Mouse (Mus musculus): ENCODE measurements around the gene Car3. TPM values are rescaled to one million over a fixed set of nuclear protein-coding genes. Genes with fewer than 3 reads are reported as not detected.

The Car3 gene
- polyA plus RNA-seq, 1 experiment, result not detected

GRCm38 (mm10) chr3:14848587-14849254, 14.6 kb upstream of the Car3 start:
- WGBS, result 93% methylated on average over 2 of the region's 2 CpGs
- TF ChIP-seq CTCF (IDR thresholded peaks at IDR 0.05; ENCODE audit: insufficient read depth, low read depth, low read length), result no peak
- TF ChIP-seq POLR2A (IDR thresholded peaks at IDR 0.05; ENCODE audit: insufficient read depth, low read depth, low read length), result no peak
- Histone ChIP-seq H3K27ac (ENCODE audit: insufficient read depth, low read depth, low read length) (no peak overlapping the region), H3K4me3 (ENCODE audit: insufficient read depth, low read depth, low read length) (no peak overlapping the region), H3K4me1 (ENCODE audit: control insufficient read depth, insufficient read depth, low read length) (no peaks in the 10 kb centered on the region)

- no peak overlapping the region for H3K4me3 ChIP-seq (ENCODE audit: insufficient read depth, low read depth, low read length)
- 68% methylated on average over 5 of the region's 5 CpGs for WGBS
- H3K4me1 ChIP-seq (ENCODE audit: control insufficient read depth, insufficient read depth, low read length), result no peaks in the 10 kb centered on the region
- TF ChIP-seq CTCF (IDR thresholded peaks at IDR 0.05; ENCODE audit: insufficient read depth, low read depth, low read length) (no peak), POLR2A (IDR thresholded peaks at IDR 0.05; ENCODE audit: insufficient read depth, low read depth, low read length) (no peak)
- H3K27ac ChIP-seq (ENCODE audit: insufficient read depth, low read depth, low read length), result no peak overlapping the region
Measured at GRCm38 (mm10) chr3:14853966-14854365, 9.3 kb upstream of the Car3 start.

- Histone ChIP-seq H3K4me1 (ENCODE audit: control insufficient read depth, insufficient read depth, low read length) (no peaks in the 10 kb centered on the region), H3K4me3 (ENCODE audit: insufficient read depth, low read depth, low read length) (no peak overlapping the region), H3K27ac (ENCODE audit: insufficient read depth, low read depth, low read length) (no peak overlapping the region)
- WGBS, result 65% methylated on average over 1 of the region's 1 CpGs
- TF ChIP-seq POLR2A (IDR thresholded peaks at IDR 0.05; ENCODE audit: insufficient read depth, low read depth, low read length), result no peak
Measured at GRCm38 (mm10) chr3:14854446-14854845, 8.9 kb upstream of the Car3 start.

DNA sequence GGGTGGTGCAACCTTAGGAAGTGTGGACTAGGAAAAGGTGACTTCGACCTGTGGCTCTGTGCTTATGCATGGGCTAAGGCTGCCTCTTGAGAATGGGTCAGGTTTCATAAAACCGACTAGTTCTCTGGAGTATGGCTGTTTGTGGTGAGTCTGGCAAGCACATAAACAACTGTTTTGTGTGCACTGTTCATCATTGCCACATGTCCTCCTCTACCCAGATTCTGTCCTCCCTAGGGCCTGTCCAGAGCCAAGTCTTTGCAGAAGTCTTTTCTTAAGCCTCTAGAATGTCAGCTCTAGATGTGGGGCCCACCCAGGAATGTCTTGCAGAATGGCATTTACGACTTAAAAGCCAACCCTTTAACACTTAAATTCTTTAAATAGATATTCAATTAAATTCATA, 5.4 kb upstream of the Car3 start:
- TF ChIP-seq CTCF (IDR thresholded peaks at IDR 0.05; ENCODE audit: insufficient read depth, low read depth, low read length), result no peak
- no peak for TF ChIP-seq POLR2A (IDR thresholded peaks at IDR 0.05; ENCODE audit: insufficient read depth, low read depth, low read length)
- 91% methylated on average over 3 of the region's 3 CpGs for WGBS
- no peak overlapping the region for H3K27ac ChIP-seq (ENCODE audit: insufficient read depth, low read depth, low read length)
- H3K4me1 ChIP-seq (ENCODE audit: control insufficient read depth, insufficient read depth, low read length), result peaks cover 3% of the 10 kb centered on the region; the same call in 1 of the 2 replicates
- no peak overlapping the region for H3K4me3 ChIP-seq (ENCODE audit: insufficient read depth, low read depth, low read length)

- no peak overlapping the region for H3K4me3 ChIP-seq (ENCODE audit: insufficient read depth, low read depth, low read length)
- H3K4me1 ChIP-seq (ENCODE audit: control insufficient read depth, insufficient read depth, low read length), result peaks cover 9% of the 10 kb centered on the region; the same call in 1 of the 2 replicates
- H3K27ac ChIP-seq (ENCODE audit: insufficient read depth, low read depth, low read length), result no peak overlapping the region
- TF ChIP-seq POLR2A (IDR thresholded peaks at IDR 0.05; ENCODE audit: insufficient read depth, low read depth, low read length), result no peak
- no peak for TF ChIP-seq CTCF (IDR thresholded peaks at IDR 0.05; ENCODE audit: insufficient read depth, low read depth, low read length)
- WGBS, result 59% methylated on average over 3 of the region's 3 CpGs
Measured at GRCm38 (mm10) chr3:14860291-14860690, 3.0 kb upstream of the Car3 start.

GRCm38 (mm10) chr3:14861165-14861564, 2.1 kb upstream of the Car3 start:
- Histone ChIP-seq H3K4me1 (ENCODE audit: control insufficient read depth, insufficient read depth, low read length) (peaks cover 9% of the 10 kb centered on the region; the same call in 1 of the 2 replicates), H3K4me3 (ENCODE audit: insufficient read depth, low read depth, low read length) (no peak overlapping the region), H3K27ac (ENCODE audit: insufficient read depth, low read depth, low read length) (no peak overlapping the region)
- WGBS, result 83% methylated on average over 1 of the region's 1 CpGs
- TF ChIP-seq CTCF (IDR thresholded peaks at IDR 0.05; ENCODE audit: insufficient read depth, low read depth, low read length), result no peak
- TF ChIP-seq POLR2A (IDR thresholded peaks at IDR 0.05; ENCODE audit: insufficient read depth, low read depth, low read length), result no peak

DNA sequence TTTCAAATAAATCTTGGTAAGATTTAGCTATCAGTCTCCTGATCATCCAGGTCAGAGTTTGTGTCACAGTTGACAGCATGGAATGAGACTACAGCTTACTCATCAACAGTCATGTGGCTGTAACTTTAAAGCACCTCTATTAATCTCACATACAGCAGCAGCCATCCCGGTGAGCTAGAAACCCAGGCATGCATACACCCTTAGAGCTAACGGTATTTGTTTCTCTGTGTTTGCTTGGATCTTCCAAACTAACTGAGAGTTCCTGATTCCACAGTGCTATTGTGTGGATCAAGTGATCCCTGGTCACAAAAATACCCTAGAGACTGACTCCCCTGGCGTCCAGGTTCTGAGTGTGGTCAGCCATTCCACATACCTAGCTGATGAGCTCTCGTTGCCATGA, 1.5 kb upstream of the Car3 start:
- H3K4me1 ChIP-seq (ENCODE audit: control insufficient read depth, insufficient read depth, low read length), result peaks cover 9% of the 10 kb centered on the region; the same call in 1 of the 2 replicates
- TF ChIP-seq POLR2A (IDR thresholded peaks at IDR 0.05; ENCODE audit: insufficient read depth, low read depth, low read length) (no peak), CTCF (IDR thresholded peaks at IDR 0.05; ENCODE audit: insufficient read depth, low read depth, low read length) (no peak)
- H3K4me3 ChIP-seq (ENCODE audit: insufficient read depth, low read depth, low read length), result no peak overlapping the region
- no peak overlapping the region for H3K27ac ChIP-seq (ENCODE audit: insufficient read depth, low read depth, low read length)
- 31% methylated on average over 4 of the region's 4 CpGs for WGBS

DNA sequence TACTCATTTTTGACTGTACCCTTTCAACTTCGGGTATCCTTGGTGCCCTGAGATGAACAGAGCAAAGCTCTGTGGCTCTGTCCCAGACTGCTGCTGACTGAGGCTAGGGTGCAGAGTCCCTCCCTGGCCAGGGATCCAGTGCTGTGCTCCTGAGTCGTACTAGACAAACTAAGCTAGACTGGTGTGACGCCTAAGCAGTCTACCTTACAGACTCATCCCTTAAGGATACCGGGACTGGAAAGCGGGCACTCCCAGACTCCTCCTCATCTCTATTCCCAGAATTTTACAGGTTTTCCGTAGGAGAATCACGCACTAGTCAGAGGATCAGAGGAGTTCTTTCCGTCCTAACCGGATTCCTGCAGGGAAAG, 674 bp upstream of the Car3 start:
- WGBS, result 1% methylated on average over 9 of the region's 9 CpGs

DNA sequence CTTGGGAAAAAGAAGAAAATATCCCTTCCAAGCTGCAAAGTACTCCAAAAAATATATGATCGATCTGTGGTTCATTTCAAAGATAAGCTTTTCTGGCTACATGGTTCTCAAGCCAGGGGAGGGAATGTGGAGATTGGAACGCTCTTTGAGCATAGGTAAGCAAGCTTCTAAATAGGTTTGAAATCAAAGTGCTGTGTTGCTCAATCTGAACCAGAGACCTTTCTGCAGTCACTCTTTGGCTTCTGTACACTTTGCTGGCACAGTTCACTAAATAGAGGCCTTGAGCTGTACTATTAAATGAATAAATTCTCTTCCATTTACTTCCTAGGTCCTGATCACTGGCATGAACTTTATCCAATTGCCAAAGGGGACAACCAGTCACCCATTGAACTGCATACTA, 610 bp downstream of the Car3 start:
- H3K27ac ChIP-seq (ENCODE audit: insufficient read depth, low read depth, low read length), result no peak overlapping the region
- H3K4me1 ChIP-seq (ENCODE audit: control insufficient read depth, insufficient read depth, low read length), result peaks cover 11% of the 10 kb centered on the region; the same call in 1 of the 2 replicates
- WGBS, result 95% methylated on average over 2 of the region's 2 CpGs
- H3K4me3 ChIP-seq (ENCODE audit: insufficient read depth, low read depth, low read length), result no peak overlapping the region
- TF ChIP-seq POLR2A (IDR thresholded peaks at IDR 0.05; ENCODE audit: insufficient read depth, low read depth, low read length) (no peak), CTCF (IDR thresholded peaks at IDR 0.05; ENCODE audit: insufficient read depth, low read depth, low read length) (no peak)

More for the DNA sequence above, 674 bp upstream of the Car3 start:
- no peak for TF ChIP-seq CTCF (IDR thresholded peaks at IDR 0.05; ENCODE audit: insufficient read depth, low read depth, low read length)
- no peak for TF ChIP-seq POLR2A (IDR thresholded peaks at IDR 0.05; ENCODE audit: insufficient read depth, low read depth, low read length)
- H3K4me1 ChIP-seq (ENCODE audit: control insufficient read depth, insufficient read depth, low read length), result peaks cover 9% of the 10 kb centered on the region; the same call in 1 of the 2 replicates
- H3K27ac ChIP-seq (ENCODE audit: insufficient read depth, low read depth, low read length), result no peak overlapping the region
- peak overlapping the region; percentile 23 for H3K4me3 ChIP-seq (ENCODE audit: insufficient read depth, low read depth, low read length)

Data from olfactory bulb, adult 2 months (tissue).